In genomic region chr11:94957693-94958064, GRCm38 (mm10) we compare ENCODE assay signal across 12 mouse cellular contexts. TPM values are rescaled to one million over a fixed set of nuclear protein-coding genes. Genes with fewer than 3 reads are reported as not detected.
DNase-seq lines count a peak whose midpoint lies in the region; ATAC-seq and TF ChIP-seq lines count a peak whose summit lies in the region.
"Had no signal": no experiment of that assay in that cellular context is flagged by ENCODE, and none has a peak within 500 bp of the region (broad histone marks: within the 10 kb centered on the region; RNA-seq: fewer than 3 reads in every experiment).

No protein-coding gene starts in this region.

- DNase-seq in forebrain, embryonic 10.5 days (ENCODE audit: extremely low spot score, low spot score) = no peak
- no peak for DNase-seq in forebrain, embryonic 11.5 days (ENCODE audit: low spot score)
- no peak for DNase-seq in heart, embryonic 10.5 days (ENCODE audit: low spot score)
- peak; percentile 41 to 57 for DNase-seq in kidney, postnatal 4 days
- no peak for DNase-seq in ovary, postnatal 36 days (ENCODE audit: low spot score)
- no peak for DNase-seq in frontal cortex, postnatal 25 days (ENCODE audit: low spot score in 2 of 2)
- DNase-seq in layer of hippocampus, postnatal 36 days = no peak

- peaks cover 4% of the 10 kb centered on the region; the same call in 1 of the 2 replicates for H3K27me3 ChIP-seq in forebrain, embryonic 10.5 days (ENCODE audit: poor library complexity, severe bottlenecking)
- no peaks in the 10 kb centered on the region for H3K27me3 ChIP-seq in forebrain, embryonic 11.5 days (ENCODE audit: control insufficient read depth, insufficient read depth, low read length)
- no peaks in the 10 kb centered on the region for H3K27me3 ChIP-seq in ES-Bruce4 (ENCODE audit: control insufficient read depth, insufficient read depth, low read length, poor library complexity, severe bottlenecking)
- H3K27me3 ChIP-seq in heart, embryonic 10.5 days (ENCODE audit: insufficient read depth, poor library complexity, severe bottlenecking) = peaks cover 22% of the 10 kb centered on the region

- 87% methylated on average over 9 of the region's 9 CpGs for WGBS in forebrain, embryonic 10.5 days
- 86% methylated on average over 9 of the region's 9 CpGs for WGBS in forebrain, embryonic 11.5 days
- 80% methylated on average over 9 of the region's 9 CpGs for WGBS in heart, embryonic 10.5 days

- H3K27ac ChIP-seq in forebrain, embryonic 10.5 days = peak overlapping the region; percentile 63
- H3K27ac ChIP-seq in forebrain, embryonic 11.5 days (ENCODE audit: low read depth, low read length) = no peak overlapping the region
- peak overlapping the region; percentile 62 for H3K27ac ChIP-seq in ES-Bruce4 (ENCODE audit: insufficient read depth, low read length)
- H3K27ac ChIP-seq in heart, embryonic 10.5 days = peak overlapping the region; percentile 25; the same call in 1 of the 2 replicates

- no peak overlapping the region for H3K4me2 ChIP-seq in forebrain, embryonic 11.5 days (ENCODE audit: low read depth, low read length, severe bottlenecking)

- no peak for TF ChIP-seq CTCF in ES-Bruce4 (IDR thresholded peaks at IDR 0.05; ENCODE audit: low read depth, low read length)

- H3K4me3 ChIP-seq in forebrain, embryonic 10.5 days = no peak overlapping the region
- no peak overlapping the region for H3K4me3 ChIP-seq in forebrain, embryonic 11.5 days (ENCODE audit: low read depth, low read length)
- peak overlapping the region; percentile 14 for H3K4me3 ChIP-seq in ES-Bruce4 (ENCODE audit: low read depth, low read length)
- no peak overlapping the region for H3K4me3 ChIP-seq in heart, embryonic 10.5 days

- H3K4me1 ChIP-seq in forebrain, embryonic 10.5 days = peaks cover 34% of the 10 kb centered on the region
- peaks cover 2% of the 10 kb centered on the region; the same call in 1 of the 2 replicates for H3K4me1 ChIP-seq in forebrain, embryonic 11.5 days (replicated peaks; ENCODE audit: control insufficient read depth, insufficient read depth, low read length)
- no peaks in the 10 kb centered on the region for H3K4me1 ChIP-seq in ES-Bruce4 (ENCODE audit: control insufficient read depth, insufficient read depth, low read length)
- H3K4me1 ChIP-seq in heart, embryonic 10.5 days = peaks cover 11% of the 10 kb centered on the region

- no peak overlapping the region for H3K9ac ChIP-seq in forebrain, embryonic 11.5 days (ENCODE audit: low read length)
- H3K9ac ChIP-seq in ES-Bruce4 (ENCODE audit: low read depth, poor library complexity, severe bottlenecking) = peak overlapping the region; percentile 26; the same call in 1 of the 2 replicates

- no peak for TF ChIP-seq EP300 in ES-Bruce4 (IDR thresholded peaks at IDR 0.05; ENCODE audit: insufficient read depth, low read depth, low read length)

- TF ChIP-seq POLR2A in ES-Bruce4 (IDR thresholded peaks at IDR 0.05; ENCODE audit: insufficient read depth, low read length) = no peak

- no peaks in the 10 kb centered on the region for H3K36me3 ChIP-seq in forebrain, embryonic 10.5 days (replicated peaks)
- no peaks in the 10 kb centered on the region for H3K36me3 ChIP-seq in forebrain, embryonic 11.5 days (ENCODE audit: control insufficient read depth, insufficient read depth, low read length)
- H3K36me3 ChIP-seq in ES-Bruce4 (ENCODE audit: control insufficient read depth, insufficient read depth, low read length, poor library complexity, severe bottlenecking) = no peaks in the 10 kb centered on the region
- no peaks in the 10 kb centered on the region for H3K36me3 ChIP-seq in heart, embryonic 10.5 days

- no peak for ATAC-seq in forebrain, embryonic 11.5 days (replicated peaks; ENCODE audit: low FRiP score)

- no peaks in the 10 kb centered on the region for H3K9me3 ChIP-seq in forebrain, embryonic 10.5 days
- no peaks in the 10 kb centered on the region for H3K9me3 ChIP-seq in forebrain, embryonic 11.5 days (ENCODE audit: control insufficient read depth, low read length)
- no peaks in the 10 kb centered on the region for H3K9me3 ChIP-seq in ES-Bruce4 (replicated peaks; ENCODE audit: control insufficient read depth, insufficient read depth, low read length, poor library complexity, severe bottlenecking)
- no peaks in the 10 kb centered on the region for H3K9me3 ChIP-seq in heart, embryonic 10.5 days

RNA-seq across cellular contexts. Expression of gene Hils1, which starts 9.7 kb away (rescaled TPM):
- not detected in 2 replicates for polyA plus RNA-seq in forebrain, embryonic 10.5 days (2016; fragmentation: Nextera tagmentation; extraction: Ambion mirVana)
- polyA plus RNA-seq in forebrain, embryonic 11.5 days (2014; fragmentation: Nextera tagmentation; extraction: Ambion mirVana) = not detected in 2 replicates
- polyA plus RNA-seq in ES-Bruce4 (2011; ENCODE audit: insufficient read depth, insufficient read length, low read depth, missing spikeins) = not detected in 2 replicates
- 0.22 TPM in 1 of 2 replicates, not detected in the other for polyA plus RNA-seq in heart, embryonic 10.5 days (2016; fragmentation: Nextera tagmentation; extraction: Ambion mirVana)
- total RNA-seq in layer of hippocampus, postnatal 36 days (2021) = not detected
- total RNA-seq: adrenal gland, postnatal 10 days; layer of hippocampus, postnatal 25 days had no signal
- polyA plus RNA-seq: neural tube, embryonic 11.5 days; thymus, postnatal 0 days had no signal

RNA-seq across cellular contexts. Expression of gene Sgca, which starts 18.4 kb away (rescaled TPM):
- polyA plus RNA-seq in forebrain, embryonic 10.5 days (2016; fragmentation: Nextera tagmentation; extraction: Ambion mirVana) = not detected in 2 replicates
- not detected in 2 replicates for polyA plus RNA-seq in forebrain, embryonic 11.5 days (2014; fragmentation: Nextera tagmentation; extraction: Ambion mirVana)
- polyA plus RNA-seq in ES-Bruce4 (2011; ENCODE audit: insufficient read depth, insufficient read length, low read depth, missing spikeins) = not detected in 2 replicates
- 12.5 and 25.8 TPM in 2 replicates for polyA plus RNA-seq in heart, embryonic 10.5 days (2016; fragmentation: Nextera tagmentation; extraction: Ambion mirVana)
- under 1 TPM in 1 of 2 experiments, not detected in 1; 0.48 TPM for total RNA-seq in layer of hippocampus, postnatal 36 days (2021)

RNA-seq across cellular contexts. Expression of gene Col1a1, which starts 21.7 kb away (rescaled TPM):
- 62.2 and 65.3 TPM in 2 replicates for polyA plus RNA-seq in forebrain, embryonic 10.5 days (2016; fragmentation: Nextera tagmentation; extraction: Ambion mirVana)
- 163 and 164 TPM in 2 replicates for polyA plus RNA-seq in forebrain, embryonic 11.5 days (2014; fragmentation: Nextera tagmentation; extraction: Ambion mirVana)
- 17.1 and 18.1 TPM in 2 replicates for polyA plus RNA-seq in ES-Bruce4 (2011; ENCODE audit: insufficient read depth, insufficient read length, low read depth, missing spikeins)
- polyA plus RNA-seq in heart, embryonic 10.5 days (2016; fragmentation: Nextera tagmentation; extraction: Ambion mirVana) = 146 and 311 TPM in 2 replicates
- 10 to 100 TPM; 12.0 to 18.6 TPM for total RNA-seq in layer of hippocampus, postnatal 36 days (2021)

RNA-seq across cellular contexts. Expression of gene Ppp1r9b, which starts 33.2 kb away (rescaled TPM):
- 8.7 and 10.7 TPM in 2 replicates for polyA plus RNA-seq in forebrain, embryonic 10.5 days (2016; fragmentation: Nextera tagmentation; extraction: Ambion mirVana)
- 17.2 and 18.6 TPM in 2 replicates for polyA plus RNA-seq in forebrain, embryonic 11.5 days (2014; fragmentation: Nextera tagmentation; extraction: Ambion mirVana)
- polyA plus RNA-seq in ES-Bruce4 (2011; ENCODE audit: insufficient read depth, insufficient read length, low read depth, missing spikeins) = 20.3 and 21.0 TPM in 2 replicates
- 8.5 and 12.5 TPM in 2 replicates for polyA plus RNA-seq in heart, embryonic 10.5 days (2016; fragmentation: Nextera tagmentation; extraction: Ambion mirVana)
- 100 to 1,000 TPM; 931 to 932 TPM for total RNA-seq in layer of hippocampus, postnatal 36 days (2021)

RNA-seq across cellular contexts. Expression of gene Samd14, which starts 52.0 kb away (rescaled TPM):
- 35.8 and 36.7 TPM in 2 replicates for polyA plus RNA-seq in forebrain, embryonic 10.5 days (2016; fragmentation: Nextera tagmentation; extraction: Ambion mirVana)
- 56.8 and 59.2 TPM in 2 replicates for polyA plus RNA-seq in forebrain, embryonic 11.5 days (2014; fragmentation: Nextera tagmentation; extraction: Ambion mirVana)
- polyA plus RNA-seq in ES-Bruce4 (2011; ENCODE audit: insufficient read depth, insufficient read length, low read depth, missing spikeins) = 0.30 and 0.79 TPM in 2 replicates
- 15.1 and 18.8 TPM in 2 replicates for polyA plus RNA-seq in heart, embryonic 10.5 days (2016; fragmentation: Nextera tagmentation; extraction: Ambion mirVana)
- total RNA-seq in layer of hippocampus, postnatal 36 days (2021) = 10 to 100 TPM; 43.3 to 46.5 TPM

Comparison
In these comparisons a context has a peak if more than half of its experiments do, and no peak if none do; other contexts are left out.
1. DNase-seq: peak in kidney, postnatal 4 days (2 of 2); none in forebrain, embryonic 10.5 days (single experiment), forebrain, embryonic 11.5 days (single experiment), heart, embryonic 10.5 days (single experiment), ovary, postnatal 36 days (single experiment), frontal cortex, postnatal 25 days (0 of 2) and layer of hippocampus, postnatal 36 days (0 of 2).
2. RNA of gene Sgca, which starts 18.4 kb away (polyA plus RNA-seq): 12.5 to 25.8 TPM in heart, embryonic 10.5 days; not detected in ES-Bruce4, not detected in forebrain, embryonic 10.5 days and not detected in forebrain, embryonic 11.5 days; every median in the first group is over 10 times any median in the second.